Mouse (Mus musculus) CH12F3 (cell line): ENCODE results near the gene Hivep3.

Experiments used
- in situ Hi-C: fragments of 300-500 bp; cut with MboI; formaldehyde crosslinking; loops from 2 replicates; pipeline ENCODE4 v1.14.3; 2020; ENCODE audit warnings: low sequenced_read_pairs

The Hivep3 gene

DNA sequence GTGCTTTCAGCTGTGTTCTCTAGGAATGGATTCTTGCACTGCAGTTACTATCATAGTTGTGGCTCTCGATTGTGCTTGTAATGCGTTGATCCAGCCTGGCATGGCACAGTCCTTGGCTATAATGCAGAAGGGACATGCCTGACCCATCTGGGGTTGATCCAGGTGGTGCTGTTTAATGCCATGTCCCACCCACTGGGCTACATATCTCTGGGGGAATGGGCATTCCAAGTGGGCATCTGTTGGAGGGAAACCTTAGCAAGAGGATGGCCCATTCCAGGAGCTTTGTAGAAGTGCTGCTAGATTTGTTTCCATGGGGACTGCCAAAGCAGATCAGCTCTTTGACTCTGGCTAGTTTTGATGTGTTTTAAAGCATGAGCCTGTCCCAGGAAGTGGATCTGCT, 137.9 kb downstream of the Hivep3 start:
- in situ Hi-C loops: no loop called here

DNA sequence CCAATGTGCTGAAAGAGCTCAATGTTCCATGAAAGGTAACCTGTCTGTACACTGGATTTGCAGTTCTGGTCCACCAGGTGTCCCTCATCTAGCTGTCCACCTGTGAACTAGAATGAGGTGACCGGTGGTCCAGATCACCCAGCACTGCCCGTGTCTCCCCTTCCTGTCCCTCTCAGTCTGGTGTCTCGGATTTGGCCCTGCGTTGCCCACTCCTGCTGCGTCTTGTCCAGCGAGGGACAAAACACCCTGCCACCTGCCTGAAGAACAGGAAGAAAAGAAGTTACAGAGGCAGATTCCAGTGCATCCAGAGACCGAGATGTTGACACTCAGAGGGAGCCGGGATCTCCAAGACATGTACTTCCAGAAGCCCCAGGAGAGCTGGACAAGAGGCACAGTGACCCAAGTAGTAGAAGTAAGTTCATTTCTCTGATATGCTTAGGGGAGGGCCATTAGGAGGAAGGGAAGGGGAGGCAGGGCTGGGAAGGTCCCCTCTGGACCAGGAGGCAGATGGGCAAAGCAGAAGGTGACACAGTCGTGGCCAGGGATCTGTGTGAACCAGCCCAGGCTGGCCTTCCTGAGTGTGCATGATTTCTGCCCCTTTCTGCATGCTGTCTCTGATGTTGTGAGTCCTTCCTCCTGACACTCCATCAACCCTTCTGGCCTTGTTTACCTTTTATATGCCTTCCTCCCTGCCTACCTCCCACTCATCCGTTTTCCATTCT, 138.4 kb downstream of the Hivep3 start:
- in situ Hi-C loops: no loop called here

DNA sequence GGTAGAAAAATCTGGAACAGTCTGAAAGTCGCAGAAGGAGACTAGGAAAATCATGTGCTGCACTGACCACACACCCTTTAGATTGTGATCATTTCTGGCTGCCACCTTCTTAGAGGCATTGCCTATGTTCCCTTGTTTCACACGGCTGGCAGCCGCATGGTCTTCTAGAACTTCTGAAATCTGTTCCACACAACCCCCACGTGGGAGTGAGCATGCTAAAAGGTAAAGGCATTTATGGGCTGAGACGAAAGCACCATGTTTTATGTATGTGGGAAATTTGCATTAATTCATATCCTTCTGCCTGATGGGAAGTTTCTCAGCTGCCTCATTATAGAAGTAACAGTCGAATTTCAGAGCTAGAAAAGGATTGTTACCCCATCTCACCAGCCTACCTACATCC, 140.4 kb downstream of the Hivep3 start:
- in situ Hi-C loops: no loop called here

DNA sequence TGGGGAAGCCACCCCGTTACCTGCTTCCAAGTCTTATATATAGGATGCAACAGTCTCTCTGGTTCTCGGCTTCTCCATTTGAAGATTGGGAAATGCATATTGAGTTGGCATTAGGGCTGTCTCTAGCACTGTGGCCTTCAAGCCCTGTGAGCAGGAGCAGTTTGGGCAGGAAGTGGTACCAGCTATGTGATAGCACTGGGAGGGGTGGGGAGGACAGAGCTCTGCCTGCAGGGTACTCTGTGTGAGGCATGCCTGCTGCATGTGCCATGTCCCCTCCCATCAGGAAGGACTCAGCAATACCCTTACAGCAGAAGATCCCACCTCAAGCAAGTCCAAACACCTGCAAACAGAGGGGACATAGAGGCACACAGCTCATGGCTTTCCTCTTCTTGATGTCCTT, 142.0 kb downstream of the Hivep3 start:
- in situ Hi-C loops: no loop called here

DNA sequence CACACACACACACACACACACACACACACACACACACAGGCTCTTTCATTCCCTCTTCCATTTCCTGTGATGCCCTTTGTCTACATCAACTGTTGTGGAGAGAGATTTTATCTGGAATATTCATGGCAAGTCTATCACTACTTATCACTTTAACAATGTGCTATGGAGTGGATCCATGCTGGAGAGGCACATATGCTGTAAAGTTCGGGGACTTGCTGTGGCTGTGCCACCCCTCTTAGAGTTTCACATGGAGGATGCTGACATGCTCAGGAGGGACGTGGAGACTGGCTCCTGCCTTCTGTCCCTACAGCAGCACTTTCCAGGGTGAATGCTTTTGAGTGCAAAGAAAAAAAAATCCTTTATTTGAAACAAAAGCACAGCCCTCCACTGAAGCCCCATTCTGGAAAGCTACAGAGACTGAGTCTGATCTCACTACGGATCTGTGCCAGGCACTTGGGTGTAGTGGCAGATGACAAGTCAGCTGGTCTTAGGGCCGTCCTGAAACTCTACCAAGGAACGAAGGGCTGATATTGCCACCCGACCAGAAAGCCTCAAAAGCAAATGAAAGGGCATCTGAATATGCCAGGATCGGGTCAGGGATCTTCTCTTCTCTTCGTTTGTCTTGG, 143.1 kb downstream of the Hivep3 start:
- in situ Hi-C loops: no loop called here

DNA sequence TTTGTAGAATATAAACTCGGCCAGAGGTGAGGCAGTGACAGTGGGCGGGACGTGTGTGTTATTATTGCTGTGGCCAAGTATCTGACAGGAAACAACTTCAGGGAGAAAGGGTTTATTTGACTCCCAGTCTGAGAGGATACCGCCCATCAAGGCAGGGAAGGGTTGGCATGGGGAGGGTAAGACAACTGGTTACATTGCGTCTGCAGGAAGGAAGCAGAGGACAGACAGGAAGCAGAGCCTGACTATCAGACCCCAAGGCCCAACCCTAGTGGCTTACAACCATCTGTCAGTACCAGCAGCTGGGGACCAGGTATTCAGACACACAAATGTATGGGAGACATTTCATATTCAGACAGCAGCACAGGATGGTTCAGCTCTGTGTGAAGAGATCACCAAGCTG, 144.6 kb downstream of the Hivep3 start:
- in situ Hi-C loops: no loop called here

DNA sequence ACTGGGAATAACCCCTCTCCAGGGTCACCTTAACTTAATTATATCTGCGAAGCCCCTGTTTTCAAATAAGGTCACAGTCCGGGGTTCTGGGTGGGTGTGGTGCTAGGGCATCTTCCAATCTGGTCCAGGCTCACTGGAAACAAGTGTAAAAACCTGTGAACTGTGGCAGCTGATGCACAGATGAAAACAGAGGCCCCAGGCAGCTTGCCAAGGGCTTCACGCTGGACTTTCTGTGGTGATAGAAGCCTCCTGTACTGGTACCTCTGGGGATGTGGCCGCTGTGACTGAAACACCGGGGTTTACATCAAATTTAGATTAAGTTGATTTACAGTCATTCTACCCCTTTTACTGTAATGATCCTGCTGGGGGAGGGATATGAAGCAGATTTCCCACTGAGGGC, 146.1 kb downstream of the Hivep3 start:
- in situ Hi-C loops: no loop called here

DNA sequence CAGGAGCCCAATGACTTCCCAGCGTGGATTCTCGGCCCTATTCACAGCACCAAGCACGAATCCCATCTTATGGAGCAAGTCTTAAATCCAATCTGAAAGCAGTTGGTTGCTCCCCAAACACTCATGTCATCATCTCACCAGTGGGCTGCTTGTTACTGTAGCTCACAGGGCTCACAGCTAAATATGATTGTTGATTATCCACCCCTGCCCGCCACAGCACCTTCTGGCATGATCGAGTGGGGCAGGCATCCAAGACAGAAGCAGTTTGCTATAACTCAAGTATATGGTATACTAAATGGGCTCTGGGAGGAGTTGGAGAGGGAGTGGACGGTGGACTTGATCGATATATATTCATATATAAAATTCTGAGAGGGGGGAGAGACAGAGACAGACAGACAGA, 146.7 kb downstream of the Hivep3 start:
- in situ Hi-C loops: no loop called here

DNA sequence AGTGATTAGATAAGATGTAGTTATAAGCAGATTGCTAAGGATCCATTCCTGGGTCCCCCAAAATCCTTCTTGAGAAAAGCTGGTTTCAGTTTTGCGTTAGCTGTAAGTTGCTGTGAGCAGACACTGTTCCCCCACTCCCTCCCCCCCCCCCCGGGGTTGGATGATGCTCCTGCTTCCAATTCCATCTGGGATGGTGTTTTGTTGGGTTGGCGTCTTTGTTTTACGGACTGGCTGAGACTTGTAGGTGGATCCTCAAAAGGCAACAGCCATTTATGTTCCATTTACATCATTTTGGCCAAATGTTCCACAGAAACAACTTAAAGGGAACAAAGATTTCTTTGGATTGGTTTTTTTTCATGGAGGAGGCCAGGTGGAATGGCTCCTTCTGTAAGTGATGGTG, 147.7 kb downstream of the Hivep3 start:
- in situ Hi-C loops: no loop called here

DNA sequence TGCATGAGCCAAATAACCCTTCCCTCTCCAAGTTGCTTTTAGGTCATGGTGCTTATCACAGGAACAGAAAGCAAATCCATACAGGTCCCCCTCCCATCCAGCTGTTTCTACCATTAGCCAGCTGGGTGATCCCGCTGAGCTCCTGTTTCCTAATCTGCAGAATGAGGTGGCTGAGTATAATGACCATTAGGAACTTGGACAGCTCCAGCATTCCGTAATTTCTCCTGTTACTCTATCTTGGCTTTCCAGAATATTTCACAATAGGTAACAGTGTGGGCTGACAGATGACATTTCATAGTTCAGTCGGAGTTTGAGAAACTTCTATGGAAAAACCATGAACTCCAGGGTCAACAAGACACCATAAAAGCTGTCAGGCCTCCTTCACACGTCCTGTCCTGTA, 148.8 kb downstream of the Hivep3 start:
- in situ Hi-C loops: no loop called here

DNA sequence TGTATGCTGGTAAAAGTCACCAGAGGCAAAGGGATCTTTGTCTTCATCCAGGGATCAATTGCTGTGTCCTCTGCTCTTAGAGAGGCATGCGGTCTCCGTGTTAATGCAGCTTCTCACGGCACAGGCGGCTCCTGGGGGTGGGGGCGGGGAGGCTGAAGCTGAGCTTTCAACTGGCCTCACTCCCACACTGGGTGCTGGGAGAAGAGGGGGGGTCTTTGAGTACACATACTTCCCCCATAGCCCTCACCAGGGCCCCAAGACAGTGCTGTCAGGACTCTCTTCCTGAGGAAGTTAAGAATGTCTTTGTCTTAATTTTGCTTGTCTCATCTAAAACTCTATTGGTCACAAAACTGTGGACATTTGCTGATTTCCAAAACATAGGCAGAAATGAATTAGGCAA, 149.2 kb downstream of the Hivep3 start:
- in situ Hi-C loops: no loop called here

DNA sequence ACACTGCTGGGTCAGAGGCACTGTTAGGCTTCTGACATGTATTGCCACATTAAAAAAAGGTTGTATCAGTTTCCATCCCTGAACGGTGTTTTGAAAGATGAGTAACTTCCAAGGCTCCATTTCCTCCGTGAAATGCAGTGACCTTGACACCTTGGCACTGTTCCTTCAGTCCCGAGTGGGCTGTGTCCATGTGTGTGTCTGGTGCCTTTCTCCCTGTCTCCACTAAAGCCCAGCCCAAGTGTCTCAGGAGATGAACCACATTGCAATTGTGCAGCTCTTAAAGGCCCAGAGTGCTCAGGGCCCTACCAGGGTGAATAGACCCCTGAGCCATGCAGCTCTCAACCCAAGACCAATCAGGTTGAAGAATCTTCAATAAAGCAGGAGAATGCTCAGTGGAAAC, 153.0 kb downstream of the Hivep3 start:
- in situ Hi-C loops: no loop called here

DNA sequence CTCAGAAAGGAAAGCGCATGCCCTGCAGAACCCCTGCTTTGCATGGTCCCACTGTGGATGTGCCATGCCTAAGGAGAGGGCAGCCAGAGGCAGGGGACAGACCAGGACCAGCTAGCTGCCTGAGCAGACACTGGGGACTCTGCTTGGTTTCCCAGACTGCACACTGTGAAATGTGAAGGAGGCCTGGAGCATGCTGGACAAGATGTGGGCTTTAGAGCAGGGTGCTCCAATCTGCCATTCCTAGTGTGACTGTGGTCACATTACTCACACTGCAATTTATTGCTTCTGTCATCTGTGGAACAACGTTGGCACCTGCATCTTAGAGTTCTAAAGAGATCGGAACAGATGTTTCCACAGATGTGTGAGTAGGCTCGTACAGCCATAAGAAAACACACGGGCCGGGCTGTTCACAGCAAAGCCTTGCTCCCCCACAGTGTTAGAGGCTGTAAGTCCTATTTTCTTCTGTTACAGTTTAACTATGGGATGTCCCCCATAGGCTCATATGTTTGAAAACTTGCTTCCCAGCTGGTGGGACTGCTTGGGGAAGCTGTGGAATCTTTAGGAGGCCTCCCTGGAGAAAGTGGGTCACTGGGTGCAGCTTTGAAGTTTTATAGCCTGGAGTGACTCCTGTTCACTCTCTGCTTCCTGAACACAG, 154.1 kb downstream of the Hivep3 start:
- in situ Hi-C loops: no loop called here

DNA sequence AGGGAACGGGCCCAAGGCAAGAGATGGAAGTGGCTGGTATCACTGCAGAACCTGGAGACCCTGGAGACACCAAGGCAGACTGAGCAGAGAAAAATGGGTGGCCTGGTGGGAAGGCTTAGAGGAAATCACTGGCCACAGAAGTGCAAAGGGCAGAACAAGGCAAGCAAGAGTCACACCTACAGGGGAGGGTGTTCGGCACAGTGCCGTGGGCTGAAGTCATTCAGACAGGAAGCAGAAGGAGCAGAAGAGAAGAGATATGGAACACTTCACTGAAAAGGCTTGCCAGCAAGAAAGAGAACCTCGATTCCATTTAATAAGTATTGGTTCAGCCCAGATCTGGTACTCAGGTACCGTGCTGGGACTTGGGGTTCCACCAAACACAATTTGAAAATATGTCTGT, 156.2 kb downstream of the Hivep3 start:
- in situ Hi-C loops: no loop called here

DNA sequence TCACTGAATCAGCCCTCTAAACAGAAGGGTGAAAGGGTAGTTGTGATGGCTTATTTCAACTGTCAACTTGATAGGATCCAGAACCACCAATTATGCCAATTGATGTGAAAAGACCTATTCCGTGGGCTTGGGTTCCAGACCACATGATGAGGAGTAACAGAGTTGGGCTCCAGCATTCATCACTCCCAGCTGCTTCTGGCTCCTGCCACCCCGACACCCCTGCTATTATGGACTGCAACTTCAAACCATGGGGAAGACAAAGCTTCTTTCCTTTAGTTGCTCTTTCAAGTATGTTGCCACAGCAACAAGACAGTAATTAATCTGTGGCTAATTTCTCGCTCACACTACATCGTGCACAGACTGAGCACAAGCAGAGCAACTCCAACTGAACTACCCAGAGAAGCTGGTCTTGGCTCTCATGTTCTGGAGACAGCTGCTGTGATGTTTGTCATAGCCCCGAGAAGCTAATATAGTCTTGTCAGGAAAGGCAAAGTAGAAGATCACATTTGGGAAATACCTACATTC, 159.7 kb downstream of the Hivep3 start:
- in situ Hi-C loops: no loop called here

DNA sequence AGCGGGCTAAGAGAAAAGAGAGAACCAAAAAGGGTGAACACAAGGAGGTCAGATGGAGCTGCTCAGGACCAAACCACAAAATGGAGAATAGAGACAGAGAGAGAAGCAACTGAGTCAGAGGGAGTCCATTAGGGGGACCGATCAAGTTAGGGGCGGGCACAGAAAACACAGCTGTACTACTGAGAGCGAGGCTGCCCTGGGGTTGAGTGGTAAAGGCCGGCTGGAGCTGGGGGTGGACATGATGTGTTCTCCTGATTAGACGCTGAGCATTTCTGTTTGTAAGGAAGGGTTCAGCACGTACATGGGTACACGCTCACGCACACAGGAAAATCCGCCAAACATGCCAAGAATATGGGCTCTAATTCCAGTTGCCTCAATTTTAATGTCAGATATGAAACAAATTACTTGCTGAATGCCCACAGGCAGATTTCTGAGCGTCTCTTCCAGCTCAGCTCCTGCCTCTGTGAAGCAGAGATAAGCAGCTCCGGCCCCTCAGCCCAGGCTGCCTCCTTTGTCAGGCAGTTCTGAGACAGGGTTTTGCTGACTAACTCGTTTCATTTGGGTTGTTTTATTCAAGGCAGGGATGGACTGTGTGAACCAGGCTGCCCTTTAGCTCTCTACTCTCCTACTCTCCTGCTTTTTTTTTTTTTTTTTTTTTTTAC, 161.3 kb downstream of the Hivep3 start:
- in situ Hi-C loops: no loop called here

DNA sequence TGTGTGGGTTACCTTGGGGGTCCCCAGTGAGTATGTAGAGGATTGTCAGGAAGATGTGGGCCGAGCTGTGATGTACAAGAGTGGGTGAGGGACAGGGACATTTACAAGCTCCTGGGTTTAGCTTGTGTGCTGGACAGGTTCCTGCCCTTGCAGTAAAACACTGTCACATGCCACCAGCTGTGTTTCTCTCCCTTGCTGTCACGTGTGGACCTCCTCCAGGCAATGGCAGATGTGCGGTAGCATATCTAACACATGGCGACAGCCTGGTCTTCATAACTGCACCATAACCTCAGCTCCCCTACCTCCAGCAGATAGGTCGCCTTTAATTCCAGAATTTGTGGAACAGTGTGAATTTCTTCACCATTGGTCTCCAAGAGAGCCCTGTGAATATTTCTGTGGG, 161.9 kb downstream of the Hivep3 start:
- in situ Hi-C loops: no loop called here

DNA sequence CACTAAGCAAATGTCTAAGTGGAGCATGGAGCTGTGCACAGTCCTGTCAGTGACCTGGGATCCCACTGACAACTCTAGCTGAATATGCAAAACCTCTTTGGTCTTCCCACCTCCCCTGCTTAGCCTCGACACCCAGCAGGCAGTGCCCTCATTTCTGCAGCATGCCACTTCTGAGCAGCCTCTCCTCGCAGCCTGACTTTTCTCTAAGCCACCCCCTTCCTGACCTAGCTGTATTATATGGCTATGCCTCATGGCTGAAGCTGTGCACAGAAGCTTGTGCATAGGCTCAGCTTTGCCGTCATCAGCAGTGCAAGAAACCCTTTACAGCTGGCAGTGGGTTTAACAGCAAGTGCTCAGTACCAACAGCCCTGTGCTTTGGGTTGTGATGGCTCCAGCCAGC, 163.0 kb downstream of the Hivep3 start:
- in situ Hi-C loops: no loop called here

DNA sequence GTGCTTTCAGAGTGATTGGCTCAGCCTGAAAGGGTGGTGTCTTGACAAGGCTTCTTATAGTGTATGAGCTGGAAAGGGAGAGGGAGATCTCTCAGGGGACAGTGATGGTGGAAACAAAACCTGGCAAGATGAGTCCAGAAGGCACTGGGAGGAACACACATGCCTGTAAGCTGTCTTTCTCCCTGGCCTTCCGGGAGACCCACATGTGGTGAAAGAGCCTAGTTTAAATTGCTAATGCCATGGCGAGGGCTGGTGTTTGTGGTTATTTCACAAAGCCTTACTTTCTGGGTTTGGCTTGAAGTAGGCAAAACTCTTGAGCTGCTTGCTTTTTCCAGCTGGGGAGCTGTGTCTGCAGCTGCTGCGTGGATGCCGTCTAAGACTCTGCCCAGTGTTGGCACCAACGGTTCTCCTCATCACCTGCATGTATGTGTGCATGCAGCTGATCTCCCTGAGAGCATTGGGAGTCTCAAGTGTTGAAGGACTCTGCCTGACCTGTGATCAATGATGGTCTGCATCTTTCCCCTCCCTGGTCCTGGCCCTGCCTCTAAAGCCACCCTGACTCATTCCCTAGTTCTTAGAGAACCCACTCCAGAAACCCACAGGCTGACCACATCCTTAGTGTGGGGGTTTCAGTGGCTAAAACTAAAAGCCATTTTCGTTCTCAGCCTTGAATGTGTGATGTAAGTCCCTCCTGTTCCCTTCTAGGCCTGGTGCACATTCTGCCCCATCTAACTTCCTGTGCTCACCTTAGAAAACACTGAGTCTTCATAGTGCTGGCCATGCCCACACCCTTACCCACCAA, 163.7 kb downstream of the Hivep3 start:
- in situ Hi-C loops: no loop called here

DNA sequence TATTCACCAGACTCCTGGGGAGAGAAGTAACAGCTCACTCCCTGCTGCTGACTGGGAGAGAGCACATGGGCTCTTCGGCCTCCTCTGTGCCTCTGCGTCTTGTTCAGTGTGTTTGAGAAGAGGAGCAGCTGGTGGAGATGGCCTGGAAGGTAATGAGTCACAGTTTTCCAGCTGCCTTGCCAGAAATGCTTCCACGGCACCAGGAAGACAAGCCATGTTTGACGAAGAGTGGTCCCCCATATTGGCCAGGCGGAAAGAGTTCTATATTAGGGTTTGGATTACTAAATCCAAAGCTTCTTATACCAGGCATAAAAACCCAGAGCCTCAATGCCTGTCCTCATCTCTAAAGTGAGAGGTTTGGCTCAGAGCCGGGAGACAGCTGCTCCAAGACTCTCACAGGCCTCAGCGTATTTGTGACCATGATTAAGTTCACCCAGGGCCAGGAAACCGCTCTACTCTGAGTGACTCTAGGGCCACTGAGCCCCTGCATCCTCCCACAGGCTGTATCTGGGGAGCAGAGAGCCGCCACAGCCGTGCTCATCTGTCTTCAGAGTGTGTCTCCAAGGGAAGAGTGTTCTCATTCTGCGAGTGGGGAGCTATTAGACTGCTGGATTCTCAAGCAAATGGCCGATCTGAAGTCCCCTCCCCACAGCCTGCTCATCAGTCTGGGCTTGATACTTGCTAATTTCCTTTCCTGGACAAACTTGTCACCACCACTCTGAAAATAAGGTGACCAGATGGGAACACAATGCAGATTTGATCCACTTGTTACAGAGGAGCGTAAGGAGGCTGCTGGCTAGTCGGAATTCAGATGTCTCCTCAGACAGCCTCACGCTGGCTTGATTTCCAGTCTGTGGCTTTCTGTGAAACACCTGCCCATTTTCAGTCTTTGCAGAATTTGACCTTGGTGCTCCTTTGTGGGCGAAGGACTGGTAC, 168.2 kb downstream of the Hivep3 start:
- in situ Hi-C loops: no loop called here
